Mouse (Mus musculus): ENCODE data around the gene Zfr2. TPM values are rescaled to one million over a fixed set of nuclear protein-coding genes. Genes with fewer than 3 reads are reported as not detected.

Zfr2 gene
- polyA plus RNA-seq, 1 experiment from 2014 or later = 11.6 TPM

Small RNA genes within 50 kb of the gene (microRNA-seq; reads per million reads assigned to microRNA genes)
- gene Mir3057 = 8.5 reads per million, percentile 25 among the genes with 10 or more reads in this experiment

Other genes with a start within 250 kb of the Zfr2 start
- 7.4 and 9.0 TPM in 2 replicates for gene Gng7, start 218.2 kb upstream of the Zfr2 start, polyA plus RNA-seq (2015; fragmentation: Nextera tagmentation; extraction: Ambion mirVana)
- gene Diras1, start 207.5 kb upstream of the Zfr2 start, polyA plus RNA-seq (2015; fragmentation: Nextera tagmentation; extraction: Ambion mirVana) = 0.15 and 0.33 TPM in 2 replicates
- 19.2 and 20.0 TPM in 2 replicates for gene Slc39a3, start 195.7 kb upstream of the Zfr2 start, polyA plus RNA-seq (2015; fragmentation: Nextera tagmentation; extraction: Ambion mirVana)
- gene Sgta, start 173.0 kb upstream of the Zfr2 start, polyA plus RNA-seq (2015; fragmentation: Nextera tagmentation; extraction: Ambion mirVana) = 227 and 231 TPM in 2 replicates
- gene Thop1, start 163.1 kb upstream of the Zfr2 start, polyA plus RNA-seq (2015; fragmentation: Nextera tagmentation; extraction: Ambion mirVana) = 58.4 and 62.0 TPM in 2 replicates
- gene Creb3l3, start 134.3 kb upstream of the Zfr2 start, polyA plus RNA-seq (2015; fragmentation: Nextera tagmentation; extraction: Ambion mirVana) = 0.18 and 0.60 TPM in 2 replicates
- gene Map2k2, start 127.2 kb upstream of the Zfr2 start, polyA plus RNA-seq (2015; fragmentation: Nextera tagmentation; extraction: Ambion mirVana) = 192 and 197 TPM in 2 replicates
- 22.5 and 22.6 TPM in 2 replicates for gene Zbtb7a, start 97.9 kb upstream of the Zfr2 start, polyA plus RNA-seq (2015; fragmentation: Nextera tagmentation; extraction: Ambion mirVana)
- 62.2 and 62.3 TPM in 2 replicates for gene Pias4, start 65.2 kb upstream of the Zfr2 start, polyA plus RNA-seq (2015; fragmentation: Nextera tagmentation; extraction: Ambion mirVana)
- gene Eef2, start 56.5 kb upstream of the Zfr2 start, polyA plus RNA-seq (2015; fragmentation: Nextera tagmentation; extraction: Ambion mirVana) = 577 and 592 TPM in 2 replicates
- 53.4 and 53.7 TPM in 2 replicates for gene Dapk3, start 50.1 kb upstream of the Zfr2 start, polyA plus RNA-seq (2015; fragmentation: Nextera tagmentation; extraction: Ambion mirVana)
- gene 4930442H23Rik, start 49.3 kb upstream of the Zfr2 start, polyA plus RNA-seq (2015; fragmentation: Nextera tagmentation; extraction: Ambion mirVana) = not detected in 2 replicates
- gene Nmrk2, start 31.1 kb upstream of the Zfr2 start, polyA plus RNA-seq (2015; fragmentation: Nextera tagmentation; extraction: Ambion mirVana) = 0.18 and 0.26 TPM in 2 replicates
- 0.20 and 0.43 TPM in 2 replicates for gene Atcay, start 2.3 kb upstream of the Zfr2 start, polyA plus RNA-seq (2015; fragmentation: Nextera tagmentation; extraction: Ambion mirVana)
- gene Matk, start 19.8 kb downstream of the Zfr2 start, polyA plus RNA-seq (2015; fragmentation: Nextera tagmentation; extraction: Ambion mirVana) = 4.7 and 5.4 TPM in 2 replicates
- gene Mrpl54, start 33.8 kb downstream of the Zfr2 start, polyA plus RNA-seq (2015; fragmentation: Nextera tagmentation; extraction: Ambion mirVana) = 206 and 213 TPM in 2 replicates
- 63.3 and 63.5 TPM in 2 replicates for gene Apba3, start 33.8 kb downstream of the Zfr2 start, polyA plus RNA-seq (2015; fragmentation: Nextera tagmentation; extraction: Ambion mirVana)
- gene Tjp3, start 58.4 kb downstream of the Zfr2 start, polyA plus RNA-seq (2015; fragmentation: Nextera tagmentation; extraction: Ambion mirVana) = 2.6 and 2.9 TPM in 2 replicates
- gene Pip5k1c, start 59.8 kb downstream of the Zfr2 start, polyA plus RNA-seq (2015; fragmentation: Nextera tagmentation; extraction: Ambion mirVana) = 51.5 and 58.5 TPM in 2 replicates
- gene Cactin, start 87.9 kb downstream of the Zfr2 start, polyA plus RNA-seq (2015; fragmentation: Nextera tagmentation; extraction: Ambion mirVana) = 41.8 and 42.3 TPM in 2 replicates
- gene Tbxa2r, start 95.6 kb downstream of the Zfr2 start, polyA plus RNA-seq (2015; fragmentation: Nextera tagmentation; extraction: Ambion mirVana) = 5.2 and 7.8 TPM in 2 replicates
- 0.06 TPM in 1 of 2 replicates, not detected in the other for gene Gipc3, start 110.1 kb downstream of the Zfr2 start, polyA plus RNA-seq (2015; fragmentation: Nextera tagmentation; extraction: Ambion mirVana)
- gene Hmg20b, start 117.3 kb downstream of the Zfr2 start, polyA plus RNA-seq (2015; fragmentation: Nextera tagmentation; extraction: Ambion mirVana) = 106 and 109 TPM in 2 replicates
- gene Mfsd12, start 124.3 kb downstream of the Zfr2 start, polyA plus RNA-seq (2015; fragmentation: Nextera tagmentation; extraction: Ambion mirVana) = 12.2 and 13.6 TPM in 2 replicates
- 0.97 and 1.0 TPM in 2 replicates for gene 4930404N11Rik, start 132.7 kb downstream of the Zfr2 start, polyA plus RNA-seq (2015; fragmentation: Nextera tagmentation; extraction: Ambion mirVana)
- 111 and 112 TPM in 2 replicates for gene Fzr1, start 145.4 kb downstream of the Zfr2 start, polyA plus RNA-seq (2015; fragmentation: Nextera tagmentation; extraction: Ambion mirVana)
- gene Dohh, start 151.3 kb downstream of the Zfr2 start, polyA plus RNA-seq (2015; fragmentation: Nextera tagmentation; extraction: Ambion mirVana) = 72.7 and 79.4 TPM in 2 replicates
- 3.3 and 4.0 TPM in 2 replicates for gene Gm48551, start 151.3 kb downstream of the Zfr2 start, polyA plus RNA-seq (2015; fragmentation: Nextera tagmentation; extraction: Ambion mirVana)
- 1.7 and 1.9 TPM in 2 replicates for gene Gm48552, start 155.8 kb downstream of the Zfr2 start, polyA plus RNA-seq (2015; fragmentation: Nextera tagmentation; extraction: Ambion mirVana)
- gene Smim24, start 159.9 kb downstream of the Zfr2 start, polyA plus RNA-seq (2015; fragmentation: Nextera tagmentation; extraction: Ambion mirVana) = 4.2 and 4.7 TPM in 2 replicates
- 77.2 and 82.8 TPM in 2 replicates for gene Nfic, start 222.5 kb downstream of the Zfr2 start, polyA plus RNA-seq (2015; fragmentation: Nextera tagmentation; extraction: Ambion mirVana)
- 1.6 TPM in 2 replicates for gene Celf5, start 249.6 kb downstream of the Zfr2 start, polyA plus RNA-seq (2015; fragmentation: Nextera tagmentation; extraction: Ambion mirVana)